Mouse (Mus musculus) midbrain, embryonic 12.5 days (tissue): ENCODE measurements at regions not wholly inside any gene's neighbourhood (a gene's known extent, or its start where the extent isn't known, plus 50 kb on each side); places are given as distances from the start of the nearest gene placed in this dataset.
A peak's percentile ranks its signal among the peaks of the same experiment; 100 is the strongest.

Experiments
- ATAC-seq: fragments of 200-750 bp; cut with Nextera tagmentation; 2 replicates; pipeline ENCODE4 v1.8.0; 2017; ENCODE audit warnings: low read depth, moderate TSS enrichment, moderate library complexity; ENCODE audit not compliant: low FRiP score
- H3K27ac ChIP-seq: fragments of 300-500 bp; sonication (generic); replicated peaks from 2 replicates; pipeline ENCODE4 v1.5.1; 2016; ENCODE audit warnings: mild to moderate bottlenecking
- H3K27me3 ChIP-seq: fragments of 300-500 bp; sonication (generic); 2 replicates; pipeline ENCODE4 v1.6.1; 2016; ENCODE audit warnings: mild to moderate bottlenecking
- H3K36me3 ChIP-seq: fragments of 300-500 bp; sonication (generic); 2 replicates; pipeline ENCODE4 v1.6.1; 2016
- H3K4me1 ChIP-seq: fragments of 300-500 bp; sonication (generic); 2 replicates; pipeline ENCODE4 v1.6.1; 2016
- H3K4me2 ChIP-seq: fragments of 300-500 bp; sonication (generic); replicated peaks from 2 replicates; pipeline ENCODE4 v1.6.1; 2016; ENCODE audit warnings: mild to moderate bottlenecking, moderate library complexity
- H3K4me3 ChIP-seq: fragments of 300-500 bp; sonication (generic); 2 replicates; pipeline ENCODE4 v1.5.1; 2016; ENCODE audit warnings: mild to moderate bottlenecking
- H3K9ac ChIP-seq: fragments of 300-500 bp; sonication (generic); replicated peaks from 2 replicates; pipeline ENCODE4 v1.6.1; 2016; ENCODE audit warnings: mild to moderate bottlenecking, moderate library complexity
- H3K9me3 ChIP-seq: fragments of 300-500 bp; sonication (generic); 2 replicates; pipeline ENCODE4 v1.6.1; 2016; ENCODE audit warnings: mild to moderate bottlenecking
- WGBS: fragments of 180-500 bp; shearing (Covaris S2); methylation state at CpG from one replicate; pipeline ENCODE4 v1.1.7; 2016; 5-methylcytosine and 5-hydroxymethylcytosine counted together

DNA sequence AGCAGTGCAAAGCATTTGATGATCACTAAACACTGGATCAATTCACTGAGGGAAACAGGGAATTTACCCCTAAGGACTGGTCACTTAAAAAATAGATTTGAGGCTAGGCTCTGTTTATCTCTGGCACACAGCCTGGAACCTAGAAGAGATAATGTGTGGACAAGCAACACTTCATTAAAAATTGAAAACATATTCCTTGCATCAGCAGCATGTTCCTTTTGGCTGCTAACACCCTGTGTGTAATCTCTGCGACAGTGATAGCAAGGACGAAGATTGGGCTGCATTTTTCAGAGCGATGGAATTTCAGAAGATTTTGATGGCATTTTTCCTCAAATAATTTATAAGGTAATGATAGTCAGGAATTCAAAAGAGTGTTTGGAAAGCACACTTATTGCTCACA is 310.9 kb downstream of the Nova1 start:
- no peaks in the 10 kb centered on the region for H3K4me1 ChIP-seq
- 92% methylated on average over 3 of the region's 3 CpGs for WGBS
- no peak for ATAC-seq

GRCm38 (mm10) chr12:46492465-46492864 is 326.3 kb downstream of the Nova1 start:
- H3K27ac ChIP-seq: no peak overlapping the region
- no peak for ATAC-seq
- H3K27me3 ChIP-seq: no peaks in the 10 kb centered on the region
- H3K9ac ChIP-seq: no peak overlapping the region
- H3K4me3 ChIP-seq: no peak overlapping the region
- H3K9me3 ChIP-seq: no peaks in the 10 kb centered on the region
- H3K4me2 ChIP-seq: no peak overlapping the region
- H3K36me3 ChIP-seq: no peaks in the 10 kb centered on the region
- H3K4me1 ChIP-seq: no peaks in the 10 kb centered on the region; the same call in 1 of the 2 replicates
- WGBS: 36% methylated on average over 6 of the region's 6 CpGs

More for the DNA sequence above, 310.9 kb downstream of the Nova1 start:
- no peaks in the 10 kb centered on the region for H3K36me3 ChIP-seq
- no peak overlapping the region for H3K4me2 ChIP-seq
- no peak overlapping the region for H3K4me3 ChIP-seq
- no peak overlapping the region for H3K27ac ChIP-seq
- H3K9me3 ChIP-seq: peaks cover 5% of the 10 kb centered on the region; the same call in 1 of the 2 replicates
- no peaks in the 10 kb centered on the region for H3K27me3 ChIP-seq
- H3K9ac ChIP-seq: no peak overlapping the region

DNA sequence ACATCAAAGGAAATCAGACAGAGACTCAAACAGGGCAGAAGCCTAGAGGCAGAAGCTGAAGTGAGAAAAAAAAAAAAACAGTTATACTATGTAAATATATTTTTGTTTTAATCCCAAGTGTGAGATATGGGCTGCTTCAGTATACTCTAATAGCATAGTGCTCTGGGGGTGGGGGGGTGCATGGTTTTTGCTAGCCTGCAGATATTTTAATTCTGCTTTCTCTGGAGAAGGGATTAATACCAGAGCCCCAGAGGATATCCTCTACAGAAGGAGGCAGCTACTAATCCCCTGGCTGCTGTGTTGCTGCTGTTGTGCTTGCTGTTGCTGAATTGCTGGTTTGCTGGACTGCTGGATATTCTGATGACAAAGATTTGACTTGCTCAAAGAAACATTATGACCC is 367.8 kb downstream of the Nova1 start:
- H3K27ac ChIP-seq: peak overlapping the region; percentile 8; the same call in 1 of the 2 replicates
- H3K4me1 ChIP-seq: no peaks in the 10 kb centered on the region
- H3K4me2 ChIP-seq: no peak overlapping the region
- H3K9me3 ChIP-seq: no peaks in the 10 kb centered on the region
- no peak overlapping the region for H3K4me3 ChIP-seq
- H3K27me3 ChIP-seq: no peaks in the 10 kb centered on the region
- no peak overlapping the region for H3K9ac ChIP-seq
- H3K36me3 ChIP-seq: no peaks in the 10 kb centered on the region
- ATAC-seq: peak; percentile 68; the same call in 1 of the 2 replicates

DNA sequence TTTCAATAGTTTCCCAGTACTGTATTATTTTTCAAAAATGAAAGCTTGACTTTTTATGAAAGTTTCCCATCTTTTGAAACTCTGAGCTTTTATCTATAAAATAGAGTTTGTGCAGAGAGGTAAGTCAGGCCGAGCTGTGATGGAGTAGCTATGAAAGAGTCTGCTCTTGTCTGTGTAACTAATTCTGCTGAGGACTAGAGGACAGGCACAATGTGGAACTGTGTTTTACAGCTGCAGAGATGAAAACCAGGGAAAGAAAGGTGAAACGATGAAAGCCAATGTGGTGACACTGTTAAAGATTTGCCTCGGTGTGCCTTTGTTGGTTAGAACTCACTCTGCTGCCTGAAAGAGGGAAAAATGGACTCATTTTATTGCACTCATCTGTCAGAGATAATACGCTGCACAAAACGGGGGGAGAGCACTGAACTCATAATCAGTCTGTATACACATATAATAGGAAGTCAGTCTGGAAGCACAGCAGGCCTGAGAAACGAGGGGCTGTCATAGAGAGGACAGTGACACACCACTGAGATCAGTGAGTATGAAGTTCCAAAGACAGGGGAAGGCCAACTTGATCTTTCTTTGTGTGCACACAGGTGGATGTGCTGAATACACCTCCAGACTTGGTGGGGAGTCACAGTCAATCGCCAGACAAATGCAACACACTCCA is 373.9 kb downstream of the Nova1 start:
- no peaks in the 10 kb centered on the region for H3K4me1 ChIP-seq
- no peak overlapping the region for H3K9ac ChIP-seq
- no peak overlapping the region for H3K4me3 ChIP-seq
- WGBS: 83% methylated on average over 7 of the region's 7 CpGs
- H3K36me3 ChIP-seq: no peaks in the 10 kb centered on the region
- ATAC-seq: no peak
- no peak overlapping the region for H3K27ac ChIP-seq
- H3K4me2 ChIP-seq: no peak overlapping the region
- no peaks in the 10 kb centered on the region for H3K9me3 ChIP-seq
- H3K27me3 ChIP-seq: no peaks in the 10 kb centered on the region

- Histone ChIP-seq H3K27ac (no peak overlapping the region), H3K36me3 (no peaks in the 10 kb centered on the region), H3K27me3 (no peaks in the 10 kb centered on the region), H3K9ac (no peak overlapping the region), H3K4me3 (no peak overlapping the region), H3K9me3 (no peaks in the 10 kb centered on the region), H3K4me2 (no peak overlapping the region), H3K4me1 (no peaks in the 10 kb centered on the region)
- WGBS: 87% methylated on average over 4 of the region's 4 CpGs
- ATAC-seq: no peak
Observed at GRCm38 (mm10) chr12:46419591-46419990, 399.1 kb downstream of the Nova1 start.

GRCm38 (mm10) chr12:46418990-46419389 is 399.7 kb downstream of the Nova1 start:
- Histone ChIP-seq H3K36me3 (no peaks in the 10 kb centered on the region), H3K9ac (no peak overlapping the region), H3K27me3 (no peaks in the 10 kb centered on the region), H3K27ac (no peak overlapping the region), H3K4me2 (no peak overlapping the region), H3K4me3 (no peak overlapping the region), H3K4me1 (no peaks in the 10 kb centered on the region), H3K9me3 (no peaks in the 10 kb centered on the region)
- no peak for ATAC-seq
- WGBS: 83% methylated on average over 4 of the region's 4 CpGs

- no peaks in the 10 kb centered on the region for H3K36me3 ChIP-seq
- H3K4me2 ChIP-seq: no peak overlapping the region
- H3K9ac ChIP-seq: no peak overlapping the region
- WGBS: 70% methylated on average over 3 of the region's 3 CpGs
- H3K9me3 ChIP-seq: no peaks in the 10 kb centered on the region
- ATAC-seq: no peak
- H3K27me3 ChIP-seq: no peaks in the 10 kb centered on the region
- H3K27ac ChIP-seq: no peak overlapping the region
- no peak overlapping the region for H3K4me3 ChIP-seq
- no peaks in the 10 kb centered on the region for H3K4me1 ChIP-seq
Observed at GRCm38 (mm10) chr12:46416765-46417404, 401.8 kb downstream of the Nova1 start.

- no peak overlapping the region for H3K4me2 ChIP-seq
- H3K4me3 ChIP-seq: no peak overlapping the region
- 0 out of 2 replicates have a peak overlapping the region, but pooled peaks have one; percentile 20 for H3K27ac ChIP-seq
- no peaks in the 10 kb centered on the region for H3K27me3 ChIP-seq
- no peaks in the 10 kb centered on the region for H3K36me3 ChIP-seq
- no peaks in the 10 kb centered on the region for H3K4me1 ChIP-seq
- no peaks in the 10 kb centered on the region for H3K9me3 ChIP-seq
- no peak for ATAC-seq
- H3K9ac ChIP-seq: no peak overlapping the region
Observed at GRCm38 (mm10) chr12:46416250-46416649, 402.5 kb downstream of the Nova1 start.

DNA sequence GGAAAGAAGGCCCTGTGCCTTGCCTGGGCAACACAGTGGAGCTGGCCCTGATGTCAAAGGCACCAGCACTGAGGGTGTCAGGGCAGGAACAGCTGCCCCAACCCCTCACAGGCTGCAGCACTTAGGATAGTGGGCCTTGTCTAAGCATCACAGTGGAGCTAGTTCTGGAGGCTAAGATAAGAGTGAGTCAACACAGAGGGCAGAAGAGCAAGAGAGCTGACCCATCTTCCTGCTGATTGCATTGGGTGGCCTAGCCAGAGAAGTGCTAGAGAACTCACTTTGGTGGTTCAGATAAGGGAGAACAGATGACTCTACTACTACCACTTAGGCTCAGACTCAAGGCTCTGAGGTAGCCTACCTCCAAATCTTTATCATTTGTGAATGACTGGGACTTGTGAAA is 413.1 kb downstream of the Nova1 start:
- H3K27ac ChIP-seq: no peak overlapping the region
- H3K9ac ChIP-seq: no peak overlapping the region
- no peaks in the 10 kb centered on the region for H3K27me3 ChIP-seq
- ATAC-seq: 0 out of 2 replicates have a peak, but pooled peaks have one; percentile 23
- no peak overlapping the region for H3K4me3 ChIP-seq
- H3K36me3 ChIP-seq: no peaks in the 10 kb centered on the region
- H3K4me2 ChIP-seq: no peak overlapping the region
- no peaks in the 10 kb centered on the region for H3K9me3 ChIP-seq
- H3K4me1 ChIP-seq: no peaks in the 10 kb centered on the region

DNA sequence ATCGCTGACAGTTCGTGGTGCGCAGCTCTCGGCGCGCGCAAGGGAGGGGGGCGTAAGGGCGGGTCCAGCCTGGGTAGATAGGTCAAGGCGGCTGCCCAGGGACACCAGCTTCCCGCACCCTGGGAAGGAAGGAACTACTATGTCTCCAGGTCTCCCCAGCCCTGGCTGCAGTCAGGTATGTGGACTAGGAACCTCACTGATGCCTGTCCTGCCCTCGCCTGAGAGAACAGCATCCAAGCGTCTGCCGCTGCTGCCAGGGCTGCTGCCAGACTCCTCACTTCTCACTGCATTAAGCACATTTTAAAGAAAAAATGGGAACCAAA is 419.1 kb downstream of the Nova1 start:
- Histone ChIP-seq H3K4me3 (peak overlapping the region; percentile 47), H3K36me3 (no peaks in the 10 kb centered on the region), H3K27me3 (no peaks in the 10 kb centered on the region), H3K27ac (peak overlapping the region; percentile 49), H3K9me3 (no peaks in the 10 kb centered on the region), H3K4me2 (peak overlapping the region; percentile 65), H3K4me1 (no peaks in the 10 kb centered on the region), H3K9ac (peak overlapping the region; percentile 52)
- whole genome bisulfite sequencing: 3% methylated on average over 13 of the region's 14 CpGs
- ATAC-seq: peak; percentile 88

- Histone ChIP-seq H3K4me1 (no peaks in the 10 kb centered on the region), H3K4me2 (peak overlapping the region; percentile 65), H3K27me3 (no peaks in the 10 kb centered on the region), H3K36me3 (no peaks in the 10 kb centered on the region), H3K9ac (peak overlapping the region; percentile 52), H3K4me3 (peak overlapping the region; percentile 47), H3K9me3 (no peaks in the 10 kb centered on the region), H3K27ac (peak overlapping the region; percentile 49)
- WGBS: 4% methylated on average over 23 of the region's 23 CpGs
- peak; percentile 90 for ATAC-seq
Observed at GRCm38 (mm10) chr12:46398875-46399652, 419.7 kb downstream of the Nova1 start.

GRCm38 (mm10) chr12:46395245-46395644 is 423.5 kb downstream of the Nova1 start:
- Histone ChIP-seq H3K9ac (no peak overlapping the region), H3K4me3 (no peak overlapping the region), H3K4me2 (no peak overlapping the region), H3K36me3 (no peaks in the 10 kb centered on the region), H3K4me1 (no peaks in the 10 kb centered on the region), H3K9me3 (no peaks in the 10 kb centered on the region), H3K27ac (no peak overlapping the region), H3K27me3 (no peaks in the 10 kb centered on the region)
- no peak for ATAC-seq
- 84% methylated on average over 4 of the region's 4 CpGs for WGBS
